Mouse (Mus musculus): ENCODE data around the gene E130208F15Rik.

- TF ChIP-seq CTCF (IDR thresholded peaks at IDR 0.05; ENCODE audit: low read depth, low read length), result no peak
- no peak for TF ChIP-seq POLR2A (IDR thresholded peaks at IDR 0.05; ENCODE audit: extremely low read depth, insufficient read depth, low read length)
These were observed 41.3 kb downstream of the E130208F15Rik start, which contains the start of gene Lrfn3 for GRCm38 (mm10) chr7:30362652-30363343.

Data from liver, adult 2 months (tissue).